Mouse (Mus musculus) embryonic facial prominence, embryonic 14.5 days (tissue): ENCODE measurements at regions not wholly inside any gene's neighbourhood (a gene's known extent, or its start where the extent isn't known, plus 50 kb on each side); places are given as distances from the start of the nearest gene placed in this dataset.

Experiments
- ATAC-seq: fragments of 200-750 bp; cut with Nextera tagmentation; 2 replicates; pipeline ENCODE4 v1.8.0; 2017; ENCODE audit warnings: low read depth, moderate number of reproducible peaks, moderate TSS enrichment
- DNase-seq: peaks from one replicate; pipeline ENCODE4 v3.0.0-alpha.2; 2015; ENCODE audit warnings: low spot score
- H3K27ac ChIP-seq: fragments of 300-500 bp; sonication (generic); replicated peaks from 2 replicates; pipeline ENCODE4 v1.5.1; 2014; ENCODE audit warnings: low read depth, mild to moderate bottlenecking, low read length, moderate library complexity
- H3K27me3 ChIP-seq: fragments of 300-500 bp; sonication (generic); replicated peaks from 2 replicates; pipeline ENCODE4 v1.6.1; 2014; ENCODE audit warnings: low read length; ENCODE audit not compliant: control insufficient read depth, insufficient read depth
- H3K36me3 ChIP-seq: fragments of 300-500 bp; sonication (generic); 2 replicates; pipeline ENCODE4 v1.6.1; 2014; ENCODE audit warnings: low read length, mixed read lengths; ENCODE audit not compliant: control insufficient read depth, insufficient read depth
- H3K4me1 ChIP-seq: fragments of 300-500 bp; sonication (generic); 2 replicates; pipeline ENCODE4 v1.6.1; 2014; ENCODE audit warnings: antibody characterized with exemption, low read length; ENCODE audit not compliant: control insufficient read depth, insufficient read depth
- H3K4me2 ChIP-seq: fragments of 300-500 bp; sonication (generic); 2 replicates; pipeline ENCODE4 v1.6.1; 2014; ENCODE audit warnings: low read depth, mild to moderate bottlenecking, low read length, moderate library complexity, mixed read lengths
- H3K4me3 ChIP-seq: fragments of 300-500 bp; sonication (generic); 2 replicates; pipeline ENCODE4 v1.5.1; 2014; ENCODE audit warnings: low read depth, mild to moderate bottlenecking, low read length
- H3K9ac ChIP-seq: fragments of 300-500 bp; sonication (generic); 2 replicates; pipeline ENCODE4 v1.6.1; 2014; ENCODE audit warnings: low read depth, mild to moderate bottlenecking, low read length, moderate library complexity, mixed read lengths
- H3K9me3 ChIP-seq: fragments of 300-500 bp; sonication (generic); 2 replicates; pipeline ENCODE4 v1.6.1; 2016; ENCODE audit warnings: low read length; ENCODE audit not compliant: control insufficient read depth
- WGBS: fragments of 180-500 bp; shearing (Covaris S2); extraction: QIAGEN DNeasy Blood & Tissue Kit; methylation state at CpG from one replicate; pipeline ENCODE4 v1.1.7; 2014; 5-methylcytosine and 5-hydroxymethylcytosine counted together

DNA sequence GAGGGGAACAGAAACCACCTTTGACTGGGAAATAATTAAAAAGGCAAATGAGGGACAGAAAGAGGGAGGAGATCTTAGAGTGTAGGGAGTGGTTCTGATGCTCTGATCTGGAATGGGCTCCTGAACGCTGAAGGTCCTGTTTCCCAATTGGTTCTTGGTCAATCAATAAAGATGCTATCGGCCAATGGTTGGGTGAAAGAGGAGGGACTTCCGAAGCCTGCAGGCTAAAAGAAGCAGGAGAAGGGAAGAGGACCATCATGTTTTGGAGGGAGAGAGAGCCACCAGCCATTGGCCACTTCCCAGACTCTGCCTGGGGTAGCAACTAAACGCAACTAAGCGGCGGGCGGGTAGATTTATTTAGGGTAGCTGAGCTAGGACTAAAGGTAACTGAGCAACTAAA, 53.4 kb upstream of the Mb21d2 start:
- H3K4me1 ChIP-seq, result no peaks in the 10 kb centered on the region
- ATAC-seq, result no peak
- DNase-seq, result no peak
- no peak overlapping the region for H3K9ac ChIP-seq
- no peak overlapping the region for H3K27ac ChIP-seq
- H3K27me3 ChIP-seq, result no peaks in the 10 kb centered on the region
- no peaks in the 10 kb centered on the region for H3K36me3 ChIP-seq
- H3K4me2 ChIP-seq, result no peak overlapping the region
- 81% methylated on average over 7 of the region's 7 CpGs for WGBS
- H3K4me3 ChIP-seq, result no peak overlapping the region
- H3K9me3 ChIP-seq, result no peaks in the 10 kb centered on the region
